Mouse (Mus musculus) liver, embryonic 15.5 days (tissue): ENCODE measurements around the gene Scn8a. TPM values are rescaled to one million over a fixed set of nuclear protein-coding genes. Genes with fewer than 3 reads are reported as not detected.

ENCODE experiments used
- ATAC-seq: fragments of 200-750 bp; cut with Nextera tagmentation; 2 replicates; pipeline ENCODE4 v1.8.0; 2017; ENCODE audit warnings: moderate number of reproducible peaks, mild to moderate bottlenecking, moderate library complexity; ENCODE audit not compliant: insufficient read depth
- H3K27ac ChIP-seq: fragments of 300-500 bp; sonication (generic); replicated peaks from 2 replicates; pipeline ENCODE4 v1.5.1; 2015; ENCODE audit warnings: mild to moderate bottlenecking, inconsistent platforms
- H3K27me3 ChIP-seq: fragments of 300-500 bp; sonication (generic); 2 replicates; pipeline ENCODE4 v1.6.1; 2015; ENCODE audit warnings: mild to moderate bottlenecking, inconsistent platforms
- H3K36me3 ChIP-seq: fragments of 300-500 bp; sonication (generic); replicated peaks from 2 replicates; pipeline ENCODE4 v1.6.1; 2015; ENCODE audit warnings: moderate library complexity, mild to moderate bottlenecking, inconsistent platforms
- H3K4me1 ChIP-seq: fragments of 300-500 bp; sonication (generic); replicated peaks from 2 replicates; pipeline ENCODE4 v1.6.1; 2015; ENCODE audit warnings: inconsistent platforms
- H3K4me2 ChIP-seq: fragments of 300-500 bp; sonication (generic); 2 replicates; pipeline ENCODE4 v1.6.1; 2015; ENCODE audit warnings: moderate library complexity, mild to moderate bottlenecking, inconsistent platforms
- H3K4me3 ChIP-seq: fragments of 300-500 bp; sonication (generic); replicated peaks from 2 replicates; pipeline ENCODE4 v1.5.1; 2015; ENCODE audit warnings: mild to moderate bottlenecking, inconsistent platforms
- H3K9ac ChIP-seq: fragments of 300-500 bp; sonication (generic); 2 replicates; pipeline ENCODE4 v1.6.1; 2015; ENCODE audit warnings: moderate library complexity, mild to moderate bottlenecking, inconsistent platforms
- H3K9me3 ChIP-seq: fragments of 300-500 bp; sonication (generic); replicated peaks from 2 replicates; pipeline ENCODE4 v1.6.1; 2016; ENCODE audit warnings: inconsistent platforms
- WGBS: fragments of 180-500 bp; shearing (Covaris S2); methylation state at CpG from one replicate; pipeline ENCODE4 v1.1.7; 2015; ENCODE audit warnings: mixed read lengths; ENCODE audit not compliant: insufficient replicate concordance; 5-methylcytosine and 5-hydroxymethylcytosine counted together
- polyA plus RNA-seq: library from polyadenylated mRNA; unstranded; fragments of >200 nt; fragmentation: Nextera tagmentation; extraction: Ambion mirVana; gene quantifications from 2 replicates; pipeline ENCODE4 v1.2.1, GENCODE M21; 2015

Gene Scn8a
- polyA plus RNA-seq, 1 experiment from 2014 or later = 0.32 TPM

DNA sequence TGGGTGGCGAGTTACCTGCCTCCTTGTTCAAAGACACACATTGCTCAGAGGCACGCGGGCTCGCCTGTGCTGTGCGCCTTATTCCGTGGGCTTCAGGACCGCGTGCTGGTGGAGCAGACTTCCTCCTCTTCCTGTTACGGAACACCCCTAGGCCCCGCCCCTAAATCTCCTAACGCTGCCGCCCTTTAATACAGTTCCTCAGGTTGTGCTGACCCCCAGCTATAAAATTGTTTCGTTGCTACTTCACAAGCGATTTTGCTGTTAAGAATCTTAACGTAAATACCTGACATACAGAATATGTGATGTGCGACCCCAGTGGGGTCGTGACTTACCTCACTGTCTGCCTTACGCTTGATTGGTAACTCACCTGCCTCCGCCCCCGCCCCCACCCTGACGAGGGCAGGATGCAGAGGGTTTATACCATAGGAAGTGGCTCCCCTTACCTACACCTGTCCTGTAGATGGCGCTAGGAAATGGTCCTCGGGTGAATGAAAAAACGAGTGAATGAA, 45.1 kb downstream of the Scn8a start:
- WGBS = 2% methylated on average over 24 of the region's 24 CpGs
- no peak overlapping the region for H3K4me3 ChIP-seq
- 0 out of 2 replicates have a peak, but pooled peaks cover 4% of the 10 kb centered on the region for H3K4me1 ChIP-seq
- no peaks in the 10 kb centered on the region for H3K36me3 ChIP-seq
- no peak overlapping the region for H3K27ac ChIP-seq
- no peak overlapping the region for H3K9ac ChIP-seq
- peak overlapping the region; percentile 8; the same call in 1 of the 2 replicates for H3K4me2 ChIP-seq
- H3K27me3 ChIP-seq = peaks cover 13% of the 10 kb centered on the region
- H3K9me3 ChIP-seq = no peaks in the 10 kb centered on the region
- ATAC-seq = no peak

DNA sequence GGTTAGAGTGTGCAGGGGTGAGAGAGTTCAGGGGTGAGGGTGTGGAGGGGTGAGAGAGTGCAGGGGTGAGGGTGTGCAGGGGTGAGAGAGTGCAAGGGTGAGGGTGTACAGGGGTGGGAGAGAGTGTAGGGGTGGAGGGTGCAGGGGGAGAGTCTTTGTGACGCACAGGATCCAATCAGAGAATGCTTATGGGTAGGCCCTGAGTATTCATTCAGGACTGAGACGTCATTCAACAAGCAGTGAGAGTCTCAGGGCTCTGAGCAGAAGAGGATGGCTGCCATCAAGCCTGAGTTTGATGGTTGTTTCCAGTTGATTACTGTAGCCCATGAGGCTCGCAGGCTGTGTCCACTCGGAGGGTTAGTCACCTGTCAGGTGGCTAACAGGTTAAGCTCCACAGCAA, 48.4 kb downstream of the Scn8a start:
- no peak for ATAC-seq
- Histone ChIP-seq H3K36me3 (no peaks in the 10 kb centered on the region), H3K27ac (no peak overlapping the region), H3K9me3 (no peaks in the 10 kb centered on the region), H3K4me3 (no peak overlapping the region), H3K4me1 (0 out of 2 replicates have a peak, but pooled peaks cover 4% of the 10 kb centered on the region), H3K9ac (no peak overlapping the region), H3K4me2 (no peak overlapping the region), H3K27me3 (peaks cover 18% of the 10 kb centered on the region)
- WGBS = 58% methylated on average over 4 of the region's 4 CpGs

DNA sequence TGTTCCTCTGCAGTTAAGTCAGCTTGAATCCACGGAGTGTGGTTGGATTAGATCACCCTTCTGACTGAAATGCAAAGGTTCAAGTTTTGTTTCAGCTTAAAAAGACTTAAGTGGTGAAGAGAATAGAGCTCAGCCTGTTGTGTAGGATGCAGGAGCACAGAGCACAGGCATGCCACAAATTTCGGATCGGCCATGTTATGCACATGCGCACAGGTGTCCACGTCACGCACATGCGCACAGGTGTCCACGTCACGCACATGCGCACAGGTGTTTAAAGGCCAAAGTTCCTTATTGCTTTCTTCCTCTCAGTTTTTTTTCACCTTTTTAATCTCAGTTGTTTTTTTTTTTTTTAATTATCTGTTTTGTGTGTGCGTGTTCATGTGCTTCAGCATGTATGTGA, 52.6 kb downstream of the Scn8a start:
- Histone ChIP-seq H3K4me3 (no peak overlapping the region), H3K4me1 (no peaks in the 10 kb centered on the region), H3K4me2 (no peak overlapping the region), H3K27me3 (peaks cover 8% of the 10 kb centered on the region; the same call in 1 of the 2 replicates), H3K27ac (no peak overlapping the region), H3K36me3 (no peaks in the 10 kb centered on the region), H3K9me3 (no peaks in the 10 kb centered on the region), H3K9ac (no peak overlapping the region)
- ATAC-seq = no peak
- 77% methylated on average over 11 of the region's 11 CpGs for WGBS

DNA sequence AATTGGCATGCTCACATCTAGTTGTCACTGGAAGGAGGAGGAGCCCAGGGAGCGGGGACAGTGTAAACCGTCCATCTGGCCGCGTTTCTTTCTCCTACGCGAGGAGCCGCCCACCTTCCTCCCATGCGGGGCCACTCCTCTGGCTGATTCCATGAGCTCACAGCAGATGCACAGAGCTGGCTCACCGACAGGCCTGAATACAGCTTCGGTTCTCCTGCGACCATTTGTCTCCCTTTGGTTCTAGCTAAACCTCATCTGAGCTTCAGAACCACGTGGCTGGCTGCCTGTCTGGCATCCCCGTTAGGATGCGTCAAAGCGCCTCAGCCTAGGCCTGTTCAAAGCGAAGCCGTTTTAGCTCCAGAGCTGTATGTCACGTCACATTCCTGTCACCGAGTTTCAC, 53.8 kb downstream of the Scn8a start:
- no peak overlapping the region for H3K9ac ChIP-seq
- H3K4me3 ChIP-seq = no peak overlapping the region
- no peaks in the 10 kb centered on the region for H3K36me3 ChIP-seq
- WGBS = 34% methylated on average over 19 of the region's 19 CpGs
- no peak for ATAC-seq
- no peak overlapping the region for H3K4me2 ChIP-seq
- peaks cover 8% of the 10 kb centered on the region; the same call in 1 of the 2 replicates for H3K27me3 ChIP-seq
- no peaks in the 10 kb centered on the region for H3K4me1 ChIP-seq
- no peaks in the 10 kb centered on the region for H3K9me3 ChIP-seq
- H3K27ac ChIP-seq = no peak overlapping the region

DNA sequence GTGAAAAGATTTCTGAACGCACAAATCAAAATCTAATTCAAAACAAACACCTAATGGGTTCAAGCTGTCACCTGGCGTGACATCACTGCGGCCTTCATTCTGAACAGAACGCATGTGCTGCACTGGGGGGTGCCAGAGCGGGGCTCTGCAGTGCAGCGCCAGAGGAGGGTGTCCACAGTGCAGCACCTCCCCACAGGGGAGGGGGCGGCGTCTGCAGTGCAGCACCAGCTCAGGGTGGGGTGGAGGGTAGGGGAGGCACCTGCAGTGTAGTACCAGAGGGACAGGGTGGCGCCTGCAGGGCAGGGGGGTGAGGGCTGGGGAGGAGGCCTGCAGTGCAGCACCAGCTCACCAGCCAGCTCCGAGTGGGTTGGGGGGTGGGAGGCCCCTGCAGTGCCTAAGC, 55.3 kb downstream of the Scn8a start:
- no peaks in the 10 kb centered on the region for H3K36me3 ChIP-seq
- 70% methylated on average over 10 of the region's 10 CpGs for WGBS
- no peaks in the 10 kb centered on the region for H3K9me3 ChIP-seq

DNA sequence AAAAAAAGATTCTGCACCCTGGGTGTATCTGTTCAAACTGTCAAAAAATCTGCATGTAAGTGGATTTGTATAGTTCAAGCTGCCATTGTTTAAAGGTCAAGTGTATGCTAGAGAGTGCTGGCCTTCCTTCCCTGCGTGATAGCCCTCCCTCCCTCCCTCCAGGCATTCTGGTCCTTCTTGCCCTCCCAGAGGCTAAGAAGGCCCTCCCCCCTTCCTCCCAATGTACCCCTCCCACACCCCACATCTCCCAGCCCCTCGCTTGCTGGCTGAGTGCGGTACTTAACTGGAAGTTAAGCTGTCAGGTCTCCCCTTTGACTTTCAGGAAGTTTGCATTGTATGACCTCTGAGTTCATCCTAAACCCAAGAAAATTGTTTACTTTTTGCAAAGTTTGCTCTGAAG, 60.8 kb downstream of the Scn8a start:
- no peaks in the 10 kb centered on the region for H3K27me3 ChIP-seq
- no peaks in the 10 kb centered on the region for H3K4me1 ChIP-seq
- no peak overlapping the region for H3K4me2 ChIP-seq
- no peak overlapping the region for H3K27ac ChIP-seq
- H3K36me3 ChIP-seq = no peaks in the 10 kb centered on the region
- 28% methylated on average over 3 of the region's 3 CpGs for WGBS
- H3K9ac ChIP-seq = no peak overlapping the region
- H3K4me3 ChIP-seq = no peak overlapping the region
- no peaks in the 10 kb centered on the region for H3K9me3 ChIP-seq
- no peak for ATAC-seq

More for the DNA sequence above, 55.3 kb downstream of the Scn8a start:
- Histone ChIP-seq H3K4me3 (no peak overlapping the region), H3K9ac (no peak overlapping the region), H3K27me3 (peaks cover 8% of the 10 kb centered on the region; the same call in 1 of the 2 replicates), H3K27ac (no peak overlapping the region), H3K4me1 (no peaks in the 10 kb centered on the region), H3K4me2 (no peak overlapping the region)
- no peak for ATAC-seq

DNA sequence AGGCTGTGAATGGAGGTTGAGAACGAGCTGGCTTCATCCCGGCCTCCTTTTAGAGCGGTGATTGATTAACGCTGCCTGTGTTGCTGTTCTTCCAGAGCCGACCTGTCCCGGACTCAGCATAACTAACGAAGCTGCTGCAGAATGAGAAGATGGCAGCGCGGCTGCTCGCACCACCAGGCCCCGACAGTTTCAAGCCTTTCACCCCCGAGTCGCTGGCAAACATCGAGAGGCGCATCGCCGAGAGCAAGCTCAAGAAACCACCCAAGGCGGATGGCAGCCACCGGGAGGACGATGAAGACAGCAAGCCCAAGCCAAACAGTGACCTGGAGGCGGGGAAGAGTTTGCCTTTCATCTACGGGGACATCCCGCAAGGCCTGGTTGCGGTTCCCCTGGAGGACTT, 66.5 kb downstream of the Scn8a start:
- Histone ChIP-seq H3K36me3 (no peaks in the 10 kb centered on the region), H3K9ac (no peak overlapping the region), H3K4me2 (no peak overlapping the region), H3K4me3 (no peak overlapping the region), H3K27me3 (no peaks in the 10 kb centered on the region), H3K4me1 (no peaks in the 10 kb centered on the region), H3K9me3 (no peaks in the 10 kb centered on the region), H3K27ac (no peak overlapping the region)
- WGBS = 59% methylated on average over 24 of the region's 24 CpGs
- ATAC-seq = no peak

DNA sequence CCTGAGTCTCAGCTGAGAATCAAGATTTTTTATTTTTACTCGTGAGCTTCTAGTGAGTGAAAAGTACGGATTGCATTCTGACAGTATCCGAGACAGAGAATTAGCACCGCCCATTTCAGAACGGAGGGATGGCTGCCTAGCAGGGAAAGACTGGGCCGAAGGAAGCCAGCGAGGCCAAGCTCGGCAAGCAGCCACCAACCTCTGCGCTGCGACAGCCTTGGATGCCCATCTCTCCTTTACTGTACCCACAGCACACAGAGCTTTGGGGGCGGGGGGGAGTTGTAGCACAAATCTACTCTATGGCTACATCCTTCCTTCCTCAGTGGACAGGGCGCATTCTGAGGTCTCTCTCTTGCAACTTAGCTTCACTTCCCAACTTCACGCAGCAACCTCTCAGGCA, 78.7 kb downstream of the Scn8a start:
- 71% methylated on average over 13 of the region's 13 CpGs for WGBS
- Histone ChIP-seq H3K27me3 (no peaks in the 10 kb centered on the region), H3K4me2 (no peak overlapping the region), H3K9me3 (no peaks in the 10 kb centered on the region), H3K4me3 (no peak overlapping the region), H3K9ac (no peak overlapping the region), H3K4me1 (no peaks in the 10 kb centered on the region), H3K36me3 (no peaks in the 10 kb centered on the region), H3K27ac (no peak overlapping the region)
- ATAC-seq = no peak

DNA sequence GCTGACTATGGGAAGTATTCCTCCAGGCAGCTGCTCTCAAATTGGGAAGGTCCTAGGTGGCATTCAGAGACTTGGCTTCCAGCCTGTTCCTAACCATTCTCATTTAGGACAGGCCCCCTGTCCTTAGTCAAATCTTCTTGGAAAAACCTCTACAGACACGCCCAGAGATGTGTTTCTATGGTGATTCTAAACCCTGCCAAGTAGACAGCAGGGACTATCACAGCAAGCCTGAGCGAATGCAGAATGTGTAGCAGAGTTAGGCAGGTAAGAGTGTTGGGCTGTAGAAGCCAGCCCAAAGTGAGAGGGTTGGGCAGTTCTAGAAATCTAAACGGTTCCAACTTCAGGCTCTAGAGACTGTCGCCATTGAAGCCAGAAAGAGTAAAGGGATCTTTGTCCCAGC, 79.5 kb downstream of the Scn8a start:
- Histone ChIP-seq H3K4me2 (no peak overlapping the region), H3K9me3 (no peaks in the 10 kb centered on the region), H3K27ac (no peak overlapping the region), H3K27me3 (no peaks in the 10 kb centered on the region), H3K36me3 (no peaks in the 10 kb centered on the region), H3K4me1 (no peaks in the 10 kb centered on the region), H3K9ac (no peak overlapping the region), H3K4me3 (no peak overlapping the region)
- 66% methylated on average over 4 of the region's 4 CpGs for WGBS
- ATAC-seq = no peak

DNA sequence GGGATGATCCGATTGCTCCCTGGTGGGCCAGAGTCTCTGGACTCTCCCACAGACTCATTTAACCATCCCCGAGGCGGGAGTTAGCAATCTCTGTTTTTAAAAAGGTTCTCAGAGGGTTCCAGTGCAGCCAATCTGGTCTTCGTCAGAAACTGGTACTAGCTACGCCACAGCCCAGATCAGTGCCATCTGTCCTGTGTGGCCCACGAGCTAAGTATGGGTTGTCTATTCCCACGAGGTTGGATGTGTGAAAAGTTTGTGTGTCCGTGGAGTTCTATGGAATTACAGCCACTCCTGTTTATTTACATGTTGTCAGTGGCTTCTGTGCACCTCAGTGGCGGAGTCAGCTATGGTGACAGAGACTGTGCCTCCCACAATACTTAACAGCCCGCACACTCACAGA, 81.8 kb downstream of the Scn8a start:
- H3K4me1 ChIP-seq = no peaks in the 10 kb centered on the region
- no peak overlapping the region for H3K9ac ChIP-seq
- 67% methylated on average over 10 of the region's 10 CpGs for WGBS
- no peak overlapping the region for H3K4me2 ChIP-seq
- ATAC-seq = no peak
- H3K9me3 ChIP-seq = no peaks in the 10 kb centered on the region
- no peaks in the 10 kb centered on the region for H3K27me3 ChIP-seq
- H3K27ac ChIP-seq = no peak overlapping the region
- H3K4me3 ChIP-seq = no peak overlapping the region
- H3K36me3 ChIP-seq = no peaks in the 10 kb centered on the region

DNA sequence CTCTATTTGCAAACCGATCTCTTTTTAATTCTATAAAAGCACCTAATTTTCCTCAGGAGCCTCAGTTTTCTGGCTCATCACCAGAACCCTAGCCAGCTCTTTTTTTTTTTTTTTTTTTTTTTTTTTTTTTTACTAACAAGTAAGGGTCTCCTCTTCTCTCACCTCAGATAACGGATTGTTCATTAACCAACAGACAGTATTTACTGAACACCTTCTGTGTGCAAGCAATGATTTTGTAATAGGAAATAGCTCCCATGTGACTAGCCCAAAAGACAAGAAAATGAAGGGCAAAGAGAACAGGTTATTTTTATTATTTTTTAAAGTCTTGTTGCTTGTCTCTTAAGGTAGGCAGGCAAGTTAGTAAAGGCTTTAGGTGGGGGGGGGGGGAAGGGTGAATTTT, 82.6 kb downstream of the Scn8a start:
- H3K4me3 ChIP-seq = no peak overlapping the region

DNA sequence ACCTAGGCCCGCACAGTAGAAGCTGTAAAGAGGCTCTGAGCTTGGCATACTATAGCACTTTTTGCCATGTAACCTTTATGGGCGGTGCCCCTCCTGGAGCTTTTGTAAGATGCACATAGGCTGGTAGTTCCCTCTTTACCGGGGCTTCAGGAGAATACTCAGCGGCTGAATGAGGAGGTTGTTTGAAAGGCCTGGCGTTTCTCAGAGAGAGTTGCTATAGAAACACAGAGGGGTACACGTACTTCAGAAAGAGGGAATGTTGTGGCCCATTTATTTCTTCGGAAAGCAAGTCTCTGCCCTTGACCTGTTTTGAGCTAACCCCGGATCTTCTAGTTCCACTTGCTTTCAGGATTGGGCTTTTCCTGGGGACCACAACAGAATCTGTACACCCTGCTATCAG, 83.2 kb downstream of the Scn8a start:
- WGBS = 37% methylated on average over 8 of the region's 8 CpGs
- no peaks in the 10 kb centered on the region for H3K27me3 ChIP-seq
- H3K9ac ChIP-seq = no peak overlapping the region
- no peak overlapping the region for H3K27ac ChIP-seq
- H3K9me3 ChIP-seq = no peaks in the 10 kb centered on the region
- H3K4me2 ChIP-seq = no peak overlapping the region
- H3K36me3 ChIP-seq = no peaks in the 10 kb centered on the region
- H3K4me1 ChIP-seq = no peaks in the 10 kb centered on the region
- no peak for ATAC-seq
- H3K4me3 ChIP-seq = no peak overlapping the region

More for the DNA sequence above, 82.6 kb downstream of the Scn8a start:
- Histone ChIP-seq H3K27me3 (no peaks in the 10 kb centered on the region), H3K4me2 (no peak overlapping the region), H3K9ac (no peak overlapping the region), H3K27ac (no peak overlapping the region), H3K4me1 (no peaks in the 10 kb centered on the region), H3K9me3 (no peaks in the 10 kb centered on the region), H3K36me3 (no peaks in the 10 kb centered on the region)
- no peak for ATAC-seq
- WGBS = 61% methylated on average over 2 of the region's 2 CpGs
